Mouse (Mus musculus) gastrocnemius, adult 8-10 months (tissue): ENCODE measurements around the gene Ltbp1. TPM values are rescaled to one million over a fixed set of nuclear protein-coding genes. Genes with fewer than 3 reads are reported as not detected.

Experiments used
- DNase-seq, 2 experiments: peaks; one replicate each; pipeline ENCODE4 v3.0.0; 2022; ENCODE audit warnings: low spot score in 2 of 2
- total RNA-seq, 4 experiments: library from RNA; stranded (reverse); gene quantifications; 2 replicates each; pipeline ENCODE4 v1.2.4; 2022

Ltbp1 gene
- total RNA-seq, 4 experiments from 2014 or later: 4.7 to 9.1 (median 6.5) TPM

- DNase-seq: peak; percentile 49 to 52
Measured at GRCm38 (mm10) chr17:75004820-75005219, 548 bp upstream of the Ltbp1 start.

- peak in 1 of 2 experiments; percentile 24 for DNase-seq
Measured at GRCm38 (mm10) chr17:75005685-75006680, 615 bp downstream of the Ltbp1 start.

GRCm38 (mm10) chr17:75010955-75011354, 5.6 kb downstream of the Ltbp1 start:
- DNase-seq: no peak

- no peak for DNase-seq
Measured at GRCm38 (mm10) chr17:75013211-75013610, 7.8 kb downstream of the Ltbp1 start.

GRCm38 (mm10) chr17:75013868-75014267, 8.5 kb downstream of the Ltbp1 start:
- no peak for DNase-seq

GRCm38 (mm10) chr17:75014601-75015356, 9.4 kb downstream of the Ltbp1 start:
- no peak for DNase-seq

- no peak for DNase-seq
Measured at GRCm38 (mm10) chr17:75015546-75015945, 10.2 kb downstream of the Ltbp1 start.

GRCm38 (mm10) chr17:75017423-75017822, 12.1 kb downstream of the Ltbp1 start:
- no peak for DNase-seq

GRCm38 (mm10) chr17:75018142-75018541, 12.8 kb downstream of the Ltbp1 start:
- no peak for DNase-seq

- no peak for DNase-seq
Measured at GRCm38 (mm10) chr17:75020026-75020425, 14.7 kb downstream of the Ltbp1 start.

- no peak for DNase-seq
Measured at GRCm38 (mm10) chr17:75020619-75021018, 15.3 kb downstream of the Ltbp1 start.

GRCm38 (mm10) chr17:75027358-75028131, 22.2 kb downstream of the Ltbp1 start:
- peak; percentile 67 to 73 for DNase-seq

- no peak for DNase-seq
Measured at GRCm38 (mm10) chr17:75033356-75033755, 28.0 kb downstream of the Ltbp1 start.

- DNase-seq: no peak
Measured at GRCm38 (mm10) chr17:75033872-75034615, 28.7 kb downstream of the Ltbp1 start.

- DNase-seq: no peak
Measured at GRCm38 (mm10) chr17:75036881-75037280, 31.5 kb downstream of the Ltbp1 start.

- DNase-seq: no peak
Measured at GRCm38 (mm10) chr17:75039017-75039416, 33.6 kb downstream of the Ltbp1 start.

GRCm38 (mm10) chr17:75049366-75049969, 44.1 kb downstream of the Ltbp1 start:
- no peak for DNase-seq

- no peak for DNase-seq
Measured at GRCm38 (mm10) chr17:75051440-75051925, 46.1 kb downstream of the Ltbp1 start.

- no peak for DNase-seq
Measured at GRCm38 (mm10) chr17:75055235-75055634, 49.9 kb downstream of the Ltbp1 start.

GRCm38 (mm10) chr17:75055961-75056360, 50.6 kb downstream of the Ltbp1 start:
- no peak for DNase-seq
